Mouse (Mus musculus): Measurements from ENCODE around the gene Med14.

Med14 gene

GRCm38 (mm10) chrX:12761626-12762333 is at the start of gene Med14:
Gene Med14, minus strand, starts transcription at chrX:12762073.
- in situ Hi-C loops (cut with MboI; ENCODE audit: low pct_unique_long_range_greater_than_20kb in 1 of 2, low sequenced_read_pairs in 2 of 2, unreplicated experiment in 1 of 2), result no loop called here

- in situ Hi-C loops (cut with MboI; ENCODE audit: low pct_unique_long_range_greater_than_20kb in 1 of 2, low sequenced_read_pairs in 2 of 2, unreplicated experiment in 1 of 2), result no loop called here
Measured at GRCm38 (mm10) chrX:12800559-12800958, 38.7 kb upstream of the Med14 start.

- in situ Hi-C loops (cut with MboI; ENCODE audit: low pct_unique_long_range_greater_than_20kb in 1 of 2, low sequenced_read_pairs in 2 of 2, unreplicated experiment in 1 of 2), result no loop called here
Measured at GRCm38 (mm10) chrX:12794842-12795241, 33.0 kb upstream of the Med14 start.

GRCm38 (mm10) chrX:12791674-12792340 is 29.9 kb upstream of the Med14 start:
- in situ Hi-C loops (cut with MboI; ENCODE audit: low pct_unique_long_range_greater_than_20kb in 1 of 2, low sequenced_read_pairs in 2 of 2, unreplicated experiment in 1 of 2), result no loop called here

GRCm38 (mm10) chrX:12773236-12773635 is 11.4 kb upstream of the Med14 start:
- in situ Hi-C loops (cut with MboI; ENCODE audit: low pct_unique_long_range_greater_than_20kb in 1 of 2, low sequenced_read_pairs in 2 of 2, unreplicated experiment in 1 of 2), result no loop called here

- in situ Hi-C loops (cut with MboI; ENCODE audit: low pct_unique_long_range_greater_than_20kb in 1 of 2, low sequenced_read_pairs in 2 of 2, unreplicated experiment in 1 of 2), result no loop called here
Measured at GRCm38 (mm10) chrX:12771561-12771960, 9.7 kb upstream of the Med14 start.

- in situ Hi-C loops (cut with MboI; ENCODE audit: low pct_unique_long_range_greater_than_20kb in 1 of 2, low sequenced_read_pairs in 2 of 2, unreplicated experiment in 1 of 2), result no loop called here
Measured at GRCm38 (mm10) chrX:12768571-12768970, 6.7 kb upstream of the Med14 start.

GRCm38 (mm10) chrX:12766846-12767564 is 5.1 kb upstream of the Med14 start:
- in situ Hi-C loops (cut with MboI; ENCODE audit: low pct_unique_long_range_greater_than_20kb in 1 of 2, low sequenced_read_pairs in 2 of 2, unreplicated experiment in 1 of 2), result no loop called here

GRCm38 (mm10) chrX:12763127-12763834 is 1.4 kb upstream of the Med14 start:
- in situ Hi-C loops (cut with MboI; ENCODE audit: low pct_unique_long_range_greater_than_20kb in 1 of 2, low sequenced_read_pairs in 2 of 2, unreplicated experiment in 1 of 2), result no loop called here

GRCm38 (mm10) chrX:12762334-12763126 is 657 bp upstream of the Med14 start:
- in situ Hi-C loops (cut with MboI; ENCODE audit: low pct_unique_long_range_greater_than_20kb in 1 of 2, low sequenced_read_pairs in 2 of 2, unreplicated experiment in 1 of 2), result no loop called here

- in situ Hi-C loops (cut with MboI; ENCODE audit: low pct_unique_long_range_greater_than_20kb in 1 of 2, low sequenced_read_pairs in 2 of 2, unreplicated experiment in 1 of 2), result no loop called here
Measured at GRCm38 (mm10) chrX:12761259-12761625, 631 bp downstream of the Med14 start.

- in situ Hi-C loops (cut with MboI; ENCODE audit: low pct_unique_long_range_greater_than_20kb in 1 of 2, low sequenced_read_pairs in 2 of 2, unreplicated experiment in 1 of 2), result no loop called here
Measured at GRCm38 (mm10) chrX:12760501-12760900, 1.4 kb downstream of the Med14 start.

- in situ Hi-C loops (cut with MboI; ENCODE audit: low pct_unique_long_range_greater_than_20kb in 1 of 2, low sequenced_read_pairs in 2 of 2, unreplicated experiment in 1 of 2), result no loop called here
Measured at GRCm38 (mm10) chrX:12759625-12760024, 2.2 kb downstream of the Med14 start.

GRCm38 (mm10) chrX:12747886-12748285 is 14.0 kb downstream of the Med14 start:
- in situ Hi-C loops (cut with MboI; ENCODE audit: low pct_unique_long_range_greater_than_20kb in 1 of 2, low sequenced_read_pairs in 2 of 2, unreplicated experiment in 1 of 2), result no loop called here

- in situ Hi-C loops (cut with MboI; ENCODE audit: low pct_unique_long_range_greater_than_20kb in 1 of 2, low sequenced_read_pairs in 2 of 2, unreplicated experiment in 1 of 2), result no loop called here
Measured at GRCm38 (mm10) chrX:12746729-12747128, 15.1 kb downstream of the Med14 start.

GRCm38 (mm10) chrX:12740396-12740795 is 21.5 kb downstream of the Med14 start:
- in situ Hi-C loops (cut with MboI; ENCODE audit: low pct_unique_long_range_greater_than_20kb in 1 of 2, low sequenced_read_pairs in 2 of 2, unreplicated experiment in 1 of 2), result no loop called here

- in situ Hi-C loops (cut with MboI; ENCODE audit: low pct_unique_long_range_greater_than_20kb in 1 of 2, low sequenced_read_pairs in 2 of 2, unreplicated experiment in 1 of 2), result no loop called here
Measured at GRCm38 (mm10) chrX:12716036-12716435, 45.8 kb downstream of the Med14 start.

GRCm38 (mm10) chrX:12713796-12714195 is 48.1 kb downstream of the Med14 start:
- in situ Hi-C loops (cut with MboI; ENCODE audit: low pct_unique_long_range_greater_than_20kb in 1 of 2, low sequenced_read_pairs in 2 of 2, unreplicated experiment in 1 of 2), result no loop called here

All from mouse embryonic stem cell (cell line).